Mouse (Mus musculus): ENCODE measurements around the gene 3830406C13Rik. TPM values are rescaled to one million over a fixed set of nuclear protein-coding genes. Genes with fewer than 3 reads are reported as not detected.

Gene 3830406C13Rik
- total RNA-seq, 2 experiments from 2014 or later, result 28.6 to 30.4 TPM

DNA sequence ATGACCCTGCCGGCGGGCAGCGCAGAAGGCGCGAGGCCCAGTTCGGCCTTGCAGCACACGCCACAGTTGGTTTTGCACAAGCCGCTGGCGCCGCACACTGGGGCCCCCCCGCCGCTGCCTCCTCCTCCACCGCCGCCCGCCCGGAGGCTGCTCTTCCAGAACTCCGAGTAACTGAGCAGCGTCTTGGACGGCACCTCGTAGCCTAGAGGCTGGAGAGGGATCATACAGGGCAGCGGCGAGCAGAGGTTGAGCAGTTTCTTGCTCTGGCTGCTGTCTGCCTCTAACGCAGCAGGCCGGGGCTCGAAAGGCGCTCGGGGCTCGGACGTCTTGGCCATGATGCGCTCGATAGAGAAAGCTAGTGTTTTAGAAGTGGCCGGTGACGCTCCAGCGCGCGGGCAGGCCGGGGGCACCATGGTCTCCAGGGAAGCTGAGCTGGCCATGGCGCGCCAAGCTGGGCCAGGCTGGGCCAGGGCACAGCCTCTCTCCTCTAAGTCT is 60.8 kb downstream of the 3830406C13Rik start:
- DNase-seq (ENCODE audit: low spot score in 2 of 2), result peak in 1 of 2 experiments; percentile 32
- Histone ChIP-seq H3K4me3 (peak overlapping the region; percentile 61), H3K27ac (peak overlapping the region; percentile 92)
- no peak for TF ChIP-seq CTCF (conservative IDR thresholded peaks at IDR 0.05)

DNA sequence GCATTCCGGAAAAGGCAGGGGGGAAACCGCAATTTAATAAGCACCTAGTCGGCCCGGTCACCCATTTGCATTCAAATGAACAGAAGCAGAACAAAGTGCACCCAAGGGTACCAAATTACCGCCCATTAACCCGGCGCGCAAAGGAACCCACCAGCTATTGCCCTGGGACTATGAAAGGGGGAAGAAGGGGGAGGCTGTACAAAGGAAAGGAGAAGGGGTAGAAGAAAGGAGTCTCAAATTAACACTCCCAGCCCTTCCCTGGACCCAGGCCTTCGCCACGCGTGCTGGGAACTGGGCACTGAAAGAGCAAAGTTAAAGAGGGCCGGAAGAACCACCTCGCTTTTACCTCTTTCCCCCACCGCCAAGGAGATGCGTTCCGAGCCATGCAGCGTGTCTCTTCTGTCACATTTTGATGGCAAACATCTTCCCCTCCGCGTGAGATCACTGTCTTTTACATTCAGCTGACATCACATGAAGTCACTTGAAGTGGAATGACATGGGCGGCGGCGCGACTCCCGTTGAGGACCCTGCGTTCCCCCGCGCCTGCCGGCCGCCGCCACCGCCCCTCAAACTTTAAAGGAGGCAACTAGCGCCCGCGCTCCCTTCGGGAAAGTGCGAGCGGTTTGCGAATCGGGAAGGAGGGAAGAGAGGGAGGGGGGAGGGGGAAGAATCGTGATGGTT is 61.4 kb downstream of the 3830406C13Rik start:
- DNase-seq (ENCODE audit: low spot score in 2 of 2), result peak in 1 of 2 experiments; percentile 29
- peak overlapping the region; percentile 61 for H3K4me3 ChIP-seq
- H3K27ac ChIP-seq, result peak overlapping the region; percentile 92
- no peak for TF ChIP-seq CTCF (conservative IDR thresholded peaks at IDR 0.05)

DNA sequence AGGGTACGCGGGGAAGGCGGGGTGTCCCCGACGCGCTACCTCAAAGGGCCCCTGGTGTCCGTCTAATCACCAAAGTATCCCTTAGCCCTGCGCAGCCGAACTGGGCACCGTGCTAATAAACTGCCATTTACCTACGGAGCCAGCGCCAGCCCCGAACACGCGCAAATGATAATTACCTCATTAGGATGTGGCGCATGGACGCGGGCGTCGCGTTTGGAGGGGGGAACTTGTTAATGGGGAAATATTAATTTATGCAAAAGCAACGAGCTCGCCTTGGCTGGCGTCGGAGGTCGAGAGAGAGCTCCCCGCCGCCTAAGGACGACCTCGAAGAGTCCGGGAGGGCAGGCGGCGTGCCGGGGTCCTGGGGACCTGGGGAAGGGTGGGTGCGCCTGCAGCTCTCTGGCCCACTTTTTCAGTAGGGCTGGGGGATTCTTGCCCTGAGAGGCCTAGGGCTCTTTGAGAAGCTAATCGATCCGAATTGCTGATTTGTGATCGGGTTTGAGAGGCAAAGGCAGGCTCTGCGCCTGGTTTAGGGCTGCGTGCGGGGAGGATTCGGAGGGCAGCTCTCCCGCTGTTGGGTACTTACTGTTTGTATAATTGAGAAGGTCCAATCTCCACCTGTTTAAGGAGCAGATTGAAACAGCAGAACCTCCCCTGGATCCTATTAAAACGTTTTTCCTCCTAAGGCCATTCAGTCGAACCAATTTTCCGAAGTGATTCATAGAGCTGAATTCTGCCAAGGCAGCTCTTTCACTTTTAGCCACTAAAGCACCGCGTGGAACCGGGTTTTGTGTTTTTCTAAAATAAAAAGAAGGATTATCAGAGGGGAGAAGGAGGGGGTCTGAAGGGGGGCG is 62.3 kb downstream of the 3830406C13Rik start:
- H3K27ac ChIP-seq, result peak overlapping the region; percentile 92
- DNase-seq (ENCODE audit: low spot score in 2 of 2), result peak in 1 of 2 experiments; percentile 43
- TF ChIP-seq CTCF (conservative IDR thresholded peaks at IDR 0.05), result no peak
- H3K4me3 ChIP-seq, result peak overlapping the region; percentile 61

DNA sequence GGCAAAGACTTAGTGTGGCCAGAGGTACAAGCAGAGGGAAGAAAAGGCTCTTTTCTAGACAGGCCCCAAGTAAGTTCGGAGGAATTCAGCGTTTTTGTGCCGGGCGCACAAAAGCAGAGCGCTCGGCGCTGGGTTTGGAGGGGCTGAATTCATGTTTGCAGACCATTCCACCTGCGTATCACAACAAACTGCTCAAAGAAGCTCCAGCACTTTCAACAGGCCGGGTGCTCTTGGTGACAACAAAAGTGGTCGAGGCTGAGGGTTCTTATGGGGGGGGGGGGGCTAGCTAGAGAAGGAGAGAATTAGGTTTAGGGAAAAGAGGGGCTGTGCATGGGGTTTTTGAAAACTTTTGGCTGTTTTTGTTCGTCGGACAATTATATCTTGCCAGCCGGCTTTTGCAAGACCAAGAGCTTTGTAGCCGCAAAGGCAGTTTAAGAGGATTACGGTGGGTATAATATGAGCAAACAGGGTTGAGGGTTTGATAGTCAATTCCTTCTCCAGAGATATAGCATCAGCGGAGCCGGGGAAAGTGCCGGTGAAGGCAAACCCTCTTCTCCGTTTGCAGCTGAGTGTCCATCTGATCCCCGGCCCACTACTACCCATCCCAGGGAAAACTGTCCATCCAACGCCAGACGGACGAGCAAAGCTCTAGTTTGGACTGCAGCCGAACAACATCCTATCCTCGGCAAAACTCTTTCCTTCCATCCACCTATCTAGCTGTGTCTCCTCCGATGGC is 63.1 kb downstream of the 3830406C13Rik start:
- H3K27ac ChIP-seq, result peak overlapping the region; percentile 92

DNA sequence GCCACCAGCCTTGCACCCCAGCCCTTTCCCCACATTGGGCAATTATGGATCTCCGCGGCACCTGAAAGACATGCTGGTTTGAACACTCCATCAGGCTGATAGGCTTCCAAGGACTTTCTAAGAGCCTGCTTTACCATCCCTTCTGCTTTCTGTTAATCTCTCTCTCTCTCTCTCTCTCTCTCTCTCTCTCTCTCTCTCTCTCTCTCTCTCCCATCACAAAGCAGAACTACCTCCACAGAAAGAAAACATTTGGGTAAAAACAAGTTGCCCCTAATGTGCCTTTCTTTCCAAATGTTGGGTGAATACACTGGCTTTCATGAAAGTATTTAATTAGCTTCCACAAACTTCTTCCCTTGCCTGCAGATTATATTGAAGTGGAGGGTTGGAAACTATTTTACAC is 64.1 kb downstream of the 3830406C13Rik start, which contains the start of gene Fezf2:
Gene Fezf2 (minus strand): TSS at position 101 of the 400 bp plus-strand sequence.
- H3K4me3 ChIP-seq, result peak within 1 kb of the TSS; percentile 61; the same call in 1 of the 2 replicates
- DNase-seq (ENCODE audit: low spot score in 2 of 2), result no peak
- H3K27ac ChIP-seq, result peak within 1 kb of the TSS; percentile 92
- TF ChIP-seq CTCF (conservative IDR thresholded peaks at IDR 0.05), result no peak

More for the DNA sequence above, 63.1 kb downstream of the 3830406C13Rik start:
- TF ChIP-seq CTCF (conservative IDR thresholded peaks at IDR 0.05), result no peak
- no peak for DNase-seq (ENCODE audit: low spot score in 2 of 2)
- H3K4me3 ChIP-seq, result peak overlapping the region; percentile 61

DNA sequence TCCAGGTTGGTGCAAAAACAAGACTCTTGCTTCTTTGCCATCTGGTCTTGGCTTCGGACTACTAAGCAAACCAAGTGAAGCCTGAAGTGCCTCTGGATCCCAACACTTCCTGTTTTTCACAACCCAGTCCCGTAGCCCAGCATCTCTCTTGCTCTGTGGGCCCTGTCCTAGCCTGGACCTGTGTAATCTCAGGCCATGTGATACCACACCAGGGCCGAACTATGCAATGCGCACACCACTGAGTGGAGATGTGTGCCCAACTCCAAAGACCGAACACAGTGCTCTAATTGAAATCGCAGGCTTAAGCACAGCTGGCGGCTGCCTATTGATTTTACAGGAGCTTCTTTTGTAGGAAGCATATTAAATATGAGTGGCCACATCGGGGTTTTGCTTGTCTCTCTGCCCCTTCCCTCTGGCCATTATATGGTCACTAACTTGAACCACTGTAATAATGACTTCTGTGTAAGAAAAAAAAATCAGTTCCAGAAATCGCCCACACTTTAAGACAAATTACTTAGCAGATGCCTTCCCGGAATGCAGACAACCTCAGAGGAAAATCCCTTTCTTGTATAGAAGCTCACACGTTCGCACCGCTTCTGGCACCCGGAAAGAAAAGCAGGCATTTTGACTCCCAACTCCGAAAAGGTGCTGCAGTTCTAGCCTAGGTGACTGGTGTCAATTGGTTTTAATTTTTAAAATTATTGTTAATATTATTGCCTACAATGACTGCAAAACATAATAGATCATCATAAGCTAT is 65.5 kb downstream of the 3830406C13Rik start:
- DNase-seq (ENCODE audit: low spot score in 2 of 2), result no peak
- no peak for TF ChIP-seq CTCF (conservative IDR thresholded peaks at IDR 0.05)
- Histone ChIP-seq H3K27ac (0 out of 2 replicates have a peak overlapping the region, but pooled peaks have one; percentile 18), H3K4me3 (no peak overlapping the region)

DNA sequence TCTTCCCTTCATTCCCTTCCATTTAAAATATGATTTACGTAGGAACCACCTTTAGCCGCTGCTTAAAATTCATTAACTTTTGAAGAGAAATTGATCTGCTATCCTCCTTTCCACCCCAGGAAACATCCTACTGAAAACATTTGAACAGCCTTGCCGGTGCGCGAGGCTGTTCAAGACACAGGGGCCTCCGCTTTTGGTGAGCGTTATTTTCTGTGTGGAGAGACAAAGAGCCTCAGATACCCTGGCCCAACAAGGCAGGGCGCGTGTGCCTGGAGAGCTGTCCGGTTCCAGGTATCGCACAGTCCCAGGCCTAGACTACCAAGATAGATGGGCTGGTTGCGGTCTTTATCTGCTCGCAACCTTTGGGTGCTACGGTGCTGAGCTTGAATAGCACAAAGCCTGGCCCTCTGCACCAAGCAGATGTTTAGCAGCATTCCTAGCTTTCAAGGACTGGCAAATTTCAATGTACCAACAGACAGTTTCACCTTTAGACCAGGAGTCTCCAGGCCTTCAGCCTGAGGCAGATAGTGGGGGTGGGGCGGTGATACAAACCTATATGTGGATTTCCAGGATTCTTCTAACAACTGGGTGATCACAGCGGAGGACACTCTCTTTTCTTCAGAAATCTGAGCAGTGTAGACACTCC is 66.4 kb downstream of the 3830406C13Rik start:
- TF ChIP-seq CTCF (conservative IDR thresholded peaks at IDR 0.05), result no peak
- no peak for DNase-seq (ENCODE audit: low spot score in 2 of 2)
- Histone ChIP-seq H3K4me3 (no peak overlapping the region), H3K27ac (no peak overlapping the region)

Other genes starting within 250 kb of the 3830406C13Rik start
- under 1 TPM in 1 of 2 experiments, not detected in 1; 0.49 TPM for gene Gm49355, start 197 bp upstream of the 3830406C13Rik start, total RNA-seq (2021)
- 10 to 100 TPM; 40.4 to 46.2 TPM for gene Fezf2, start 64.0 kb downstream of the 3830406C13Rik start, total RNA-seq (2021)

All from layer of hippocampus, adult 2 months (tissue).